Mouse (Mus musculus) bone marrow, adult 2 months (tissue): Measurements from ENCODE around the gene Ggt6. TPM values are rescaled to one million over a fixed set of nuclear protein-coding genes. Genes with fewer than 3 reads are reported as not detected.

Experiments
- H3K27ac ChIP-seq: fragments of 200-500 bp; 2 replicates; pipeline ENCODE4 v1.5.1; 2012; ENCODE audit warnings: low read depth, mild to moderate bottlenecking, control low read depth, inconsistent platforms, low read length; ENCODE audit not compliant: control insufficient read depth, poor library complexity, insufficient read depth
- H3K4me1 ChIP-seq: fragments of 200-500 bp; 2 replicates; pipeline ENCODE4 v1.6.1; 2011; ENCODE audit warnings: low read length; ENCODE audit not compliant: control insufficient read depth, insufficient read depth
- H3K4me3 ChIP-seq: fragments of 200-500 bp; replicated peaks from 2 replicates; pipeline ENCODE3; 2011; ENCODE audit warnings: mild to moderate bottlenecking, low read depth, low read length, control low read depth; ENCODE audit not compliant: control insufficient read depth
- CTCF ChIP-seq: fragments of 200-500 bp; IDR thresholded peaks from 2 replicates; pipeline ENCODE4 v1.5.1; 2011; ENCODE audit warnings: low read length, control low read depth; ENCODE audit not compliant: control insufficient read depth, insufficient read depth
- POLR2A ChIP-seq: fragments of 200-500 bp; IDR thresholded peaks from 2 replicates; pipeline ENCODE4 v1.6.1; 2011; ENCODE audit warnings: low read depth, mild to moderate bottlenecking, control low read depth, low read length, borderline replicate concordance; ENCODE audit not compliant: control insufficient read depth
- whole genome bisulfite sequencing: fragments of 180-500 bp; shearing (Covaris S2); methylation state at CpG from one replicate; pipeline ENCODE4 v1.1.7; 2018; 5-methylcytosine and 5-hydroxymethylcytosine counted together
- polyA plus RNA-seq: library from polyadenylated mRNA; stranded (reverse); fragments of >200 nt; gene quantifications from 2 replicates; pipeline ENCODE4 v1.2.4, GENCODE M21; 2011; ENCODE audit warnings: low replicate concordance; ENCODE audit not compliant: missing spikeins, insufficient read depth, insufficient read length

The Ggt6 gene
- polyA plus RNA-seq, 1 experiment = not detected

GRCm38 (mm10) chr11:72397072-72397471, 38.3 kb upstream of the Ggt6 start:
- TF ChIP-seq POLR2A (no peak), CTCF (no peak)
- no peaks in the 10 kb centered on the region for H3K4me1 ChIP-seq
- H3K4me3 ChIP-seq = no peak overlapping the region
- H3K27ac ChIP-seq = no peak overlapping the region
- WGBS = 75% methylated on average over 10 of the region's 10 CpGs

GRCm38 (mm10) chr11:72397811-72398525, 37.4 kb upstream of the Ggt6 start:
- Histone ChIP-seq H3K27ac (no peak overlapping the region), H3K4me3 (no peak overlapping the region), H3K4me1 (no peaks in the 10 kb centered on the region)
- no peak for TF ChIP-seq CTCF
- 79% methylated on average over 8 of the region's 8 CpGs for WGBS

- TF ChIP-seq CTCF (no peak), POLR2A (no peak)
- 93% methylated on average over 12 of the region's 12 CpGs for WGBS
- Histone ChIP-seq H3K4me3 (no peak overlapping the region), H3K4me1 (no peaks in the 10 kb centered on the region), H3K27ac (no peak overlapping the region)
Measured at GRCm38 (mm10) chr11:72401068-72401467, 34.3 kb upstream of the Ggt6 start.

GRCm38 (mm10) chr11:72402017-72402416, 33.3 kb upstream of the Ggt6 start:
- Histone ChIP-seq H3K4me3 (no peak overlapping the region), H3K27ac (no peak overlapping the region), H3K4me1 (no peaks in the 10 kb centered on the region)
- WGBS = 68% methylated on average over 5 of the region's 5 CpGs
- TF ChIP-seq POLR2A = no peak
- no peak for TF ChIP-seq CTCF

- WGBS = 76% methylated on average over 12 of the region's 12 CpGs
- Histone ChIP-seq H3K27ac (no peak overlapping the region), H3K4me1 (no peaks in the 10 kb centered on the region), H3K4me3 (no peak overlapping the region)
- TF ChIP-seq POLR2A (no peak), CTCF (no peak)
Measured at GRCm38 (mm10) chr11:72402969-72403368, 32.4 kb upstream of the Ggt6 start.

- H3K27ac ChIP-seq = no peak overlapping the region
- H3K4me1 ChIP-seq = no peaks in the 10 kb centered on the region
- TF ChIP-seq POLR2A (no peak), CTCF (no peak)
- WGBS = 73% methylated on average over 4 of the region's 4 CpGs
- no peak overlapping the region for H3K4me3 ChIP-seq
Measured at GRCm38 (mm10) chr11:72405532-72405931, 29.8 kb upstream of the Ggt6 start.

- no peaks in the 10 kb centered on the region for H3K4me1 ChIP-seq
- WGBS = 72% methylated on average over 8 of the region's 8 CpGs
- no peak overlapping the region for H3K4me3 ChIP-seq
- H3K27ac ChIP-seq = no peak overlapping the region
- TF ChIP-seq POLR2A = no peak
- no peak for TF ChIP-seq CTCF
Measured at GRCm38 (mm10) chr11:72406079-72406675, 29.1 kb upstream of the Ggt6 start.

- WGBS = 50% methylated on average over 3 of the region's 3 CpGs
- Histone ChIP-seq H3K4me1 (no peaks in the 10 kb centered on the region), H3K27ac (no peak overlapping the region)
Measured at GRCm38 (mm10) chr11:72407081-72407480, 28.2 kb upstream of the Ggt6 start.

More at GRCm38 (mm10) chr11:72407081-72407480, 28.2 kb upstream of the Ggt6 start:
- TF ChIP-seq CTCF = no peak
- no peak for TF ChIP-seq POLR2A
- H3K4me3 ChIP-seq = no peak overlapping the region
